ENCODE assay signal across 8 mouse cellular contexts in the genomic region with DNA sequence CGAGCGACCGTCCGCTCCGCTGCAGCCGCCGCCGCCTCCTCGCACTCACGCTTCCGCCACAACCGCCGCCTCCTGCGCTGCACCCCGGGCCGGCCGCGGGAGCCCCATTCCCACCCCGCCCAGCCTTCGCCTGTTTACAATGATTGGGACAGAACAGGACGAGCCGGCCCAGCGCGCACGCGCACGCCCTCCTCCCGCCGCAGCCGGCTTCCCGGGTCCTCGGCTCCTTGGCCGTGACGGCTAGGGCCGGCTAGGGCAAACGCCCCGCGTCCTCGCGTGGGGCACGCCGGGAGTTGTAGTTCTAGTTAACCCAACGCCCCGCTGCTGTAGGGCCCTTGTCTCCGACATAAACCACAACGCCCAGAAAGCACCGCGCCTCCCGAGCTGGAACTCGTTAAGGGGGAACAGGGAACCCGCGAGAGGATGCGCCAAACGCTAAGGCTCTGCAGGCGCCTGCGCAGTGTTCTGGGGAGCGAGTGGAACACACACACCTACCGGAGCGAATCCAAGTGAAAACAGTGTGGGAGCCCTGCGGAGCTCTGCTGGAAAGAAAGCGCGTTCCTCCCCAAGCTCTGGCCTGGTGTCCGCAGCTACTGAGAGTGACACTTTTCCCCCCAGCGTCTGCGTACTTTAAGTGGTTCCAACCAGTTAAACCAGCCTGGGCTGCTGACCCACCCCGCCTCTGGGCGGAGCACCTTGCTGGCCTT. TPM values are rescaled to one million over a fixed set of nuclear protein-coding genes. Genes with fewer than 3 reads are reported as not detected.
DNase-seq lines count a peak whose midpoint lies in the region; ATAC-seq and TF ChIP-seq lines count a peak whose summit lies in the region.

No protein-coding gene starts in this region.

- no peak for TF ChIP-seq CTCF in cortical plate, adult 2 months (IDR thresholded peaks at IDR 0.05; ENCODE audit: extremely low read depth, insufficient read depth, low read length)

- H3K9me3 ChIP-seq in megakaryocyte, embryonic 14.5 days, result 0 out of 2 replicates have a peak, but pooled peaks cover 3% of the 10 kb centered on the region

- H3K36me3 ChIP-seq in megakaryocyte, embryonic 14.5 days (replicated peaks; ENCODE audit: low read length), result peaks cover 12% of the 10 kb centered on the region

- no peaks in the 10 kb centered on the region for H3K27me3 ChIP-seq in megakaryocyte, embryonic 14.5 days (replicated peaks)

- peak; percentile 99 for DNase-seq in gastrocnemius, adult 8-10 months (ENCODE audit: low spot score in 2 of 2)
- peak; percentile 96 for DNase-seq in hindlimb bud, embryonic 11.5 days (ENCODE audit: extremely low spot score, low read depth, low spot score)
- DNase-seq in left cerebral cortex, adult 8-10 months (ENCODE audit: low spot score in 2 of 2), result peak; percentile 95 to 100
- peak; percentile 100 for DNase-seq in right cerebral cortex, postnatal 10 days (ENCODE audit: low spot score in 2 of 2)
- DNase-seq in urinary bladder, postnatal 25 days (ENCODE audit: low spot score), result peak; percentile 96

- peak; percentile 95 for ATAC-seq in activated CD4-positive, CD25-positive, alpha-beta regulatory T cell, adult 4 months

- H3K4me1 ChIP-seq in cortical plate, adult 2 months (ENCODE audit: control insufficient read depth, insufficient read depth, low read length), result peaks cover 4% of the 10 kb centered on the region
- peaks cover 57% of the 10 kb centered on the region for H3K4me1 ChIP-seq in megakaryocyte, embryonic 14.5 days

- H3K27ac ChIP-seq in cortical plate, adult 2 months (ENCODE audit: insufficient read depth, low read length), result peak overlapping the region; percentile 66

- H3K4me3 ChIP-seq in cortical plate, adult 2 months (ENCODE audit: insufficient read depth, low read length), result peak overlapping the region; percentile 48
- H3K4me3 ChIP-seq in megakaryocyte, embryonic 14.5 days (replicated peaks), result peak overlapping the region; percentile 98

- TF ChIP-seq POLR2A in cortical plate, adult 2 months (IDR thresholded peaks at IDR 0.05; ENCODE audit: extremely low read depth, insufficient read depth, low read length), result peak; percentile 97

RNA-seq across cellular contexts. Expression of gene Ralbp1, which starts 0.8 kb away (rescaled TPM):
- 10 to 100 TPM; 39.1 to 51.8 TPM for polyA plus RNA-seq in activated CD4-positive, CD25-positive, alpha-beta regulatory T cell, adult 4 months (2017; shearing (Covaris generic))
- polyA plus RNA-seq in cortical plate, adult 2 months (2012; rRNA removed), result 47.3 and 48.1 TPM in 2 replicates
- total RNA-seq in gastrocnemius, adult 8-10 months (2022), result 10 to 100 TPM; 24.5 to 31.2 (median 28.6) TPM
- total RNA-seq in left cerebral cortex, adult 8-10 months (2022), result 10 to 100 TPM; 64.6 to 75.2 (median 69.3) TPM
- polyA plus RNA-seq in megakaryocyte, embryonic 14.5 days (2012; ENCODE audit: insufficient read depth, low replicate concordance), result 83.9 and 184 TPM in 2 replicates

Comparison
In these comparisons a context has a peak if more than half of its experiments do, and no peak if none do; other contexts are left out.
1. Peak in every context shown above with its lines: DNase-seq, ATAC-seq, H3K4me3 ChIP-seq and H3K27ac ChIP-seq.